8 mouse cellular contexts compared by ENCODE assay signal in the genomic region with DNA sequence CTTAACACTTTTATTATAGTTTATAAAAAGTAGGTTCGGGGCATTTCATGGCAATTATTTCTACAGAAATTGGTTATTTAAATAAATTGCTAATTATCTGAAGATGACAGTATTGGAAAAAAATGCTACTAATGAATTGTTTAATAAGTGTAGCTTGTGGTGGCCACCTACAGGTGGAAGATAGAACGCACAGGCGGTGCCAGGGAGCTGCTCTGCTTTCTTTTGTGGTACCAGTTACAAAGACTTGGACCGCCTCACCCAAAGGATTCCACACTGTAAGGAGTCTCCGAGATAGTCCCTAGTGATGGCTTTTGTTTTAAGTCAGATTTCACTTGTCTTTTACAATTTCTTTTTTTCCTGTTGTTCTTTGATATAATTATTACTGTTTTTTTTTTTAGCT.
DNase-seq lines count a peak whose midpoint lies in the region; ATAC-seq and TF ChIP-seq lines count a peak whose summit lies in the region.

No protein-coding gene starts in this region.

- intact Hi-C loops in gastrocnemius, adult 2 months (cut with DNase I), result no loop called here
- intact Hi-C loops in gastrocnemius, postnatal 14 days (cut with DNase I; ENCODE audit: low total_unique reads), result no loop called here

- no peaks in the 10 kb centered on the region for H3K36me3 ChIP-seq in midbrain, embryonic 13.5 days
- H3K36me3 ChIP-seq in midbrain, embryonic 10.5 days, result no peaks in the 10 kb centered on the region
- H3K36me3 ChIP-seq in hindbrain, postnatal 0 days (ENCODE audit: insufficient read depth, low read length), result no peaks in the 10 kb centered on the region
- no peaks in the 10 kb centered on the region for H3K36me3 ChIP-seq in intestine, embryonic 16.5 days (ENCODE audit: control insufficient read depth, insufficient read depth, low read length)

- no peak overlapping the region for H3K4me3 ChIP-seq in gastrocnemius, adult 2 months
- no peak overlapping the region for H3K4me3 ChIP-seq in midbrain, embryonic 13.5 days (replicated peaks)
- H3K4me3 ChIP-seq in midbrain, embryonic 10.5 days, result no peak overlapping the region
- no peak overlapping the region for H3K4me3 ChIP-seq in hindbrain, postnatal 0 days (ENCODE audit: low read length)
- H3K4me3 ChIP-seq in intestine, embryonic 16.5 days (ENCODE audit: low read length), result no peak overlapping the region

- no peak overlapping the region for H3K27ac ChIP-seq in gastrocnemius, adult 2 months
- no peak overlapping the region for H3K27ac ChIP-seq in midbrain, embryonic 13.5 days
- H3K27ac ChIP-seq in midbrain, embryonic 10.5 days (replicated peaks), result no peak overlapping the region
- no peak overlapping the region for H3K27ac ChIP-seq in hindbrain, postnatal 0 days
- H3K27ac ChIP-seq in intestine, embryonic 16.5 days (ENCODE audit: low read length), result no peak overlapping the region

- 39% methylated on average over 5 of the region's 5 CpGs for WGBS in midbrain, embryonic 13.5 days
- 50% methylated on average over 5 of the region's 5 CpGs for WGBS in midbrain, embryonic 10.5 days
- WGBS in hindbrain, postnatal 0 days, result 41% methylated on average over 5 of the region's 5 CpGs
- WGBS in intestine, embryonic 16.5 days, result 51% methylated on average over 5 of the region's 5 CpGs

- H3K9me3 ChIP-seq in midbrain, embryonic 13.5 days, result no peaks in the 10 kb centered on the region
- no peaks in the 10 kb centered on the region for H3K9me3 ChIP-seq in midbrain, embryonic 10.5 days (replicated peaks)
- H3K9me3 ChIP-seq in hindbrain, postnatal 0 days (ENCODE audit: low read length), result no peaks in the 10 kb centered on the region
- H3K9me3 ChIP-seq in intestine, embryonic 16.5 days (ENCODE audit: control insufficient read depth, low read length), result no peaks in the 10 kb centered on the region

- ATAC-seq in midbrain, embryonic 13.5 days, result peak; percentile 60; the same call in 1 of the 2 replicates
- ATAC-seq in hindbrain, postnatal 0 days, result 0 out of 2 replicates have a peak, but pooled peaks have one; percentile 53
- no peak for ATAC-seq in intestine, embryonic 16.5 days

- H3K9ac ChIP-seq in midbrain, embryonic 13.5 days (replicated peaks), result no peak overlapping the region
- no peak overlapping the region for H3K9ac ChIP-seq in hindbrain, postnatal 0 days (replicated peaks; ENCODE audit: low read length)
- no peak overlapping the region for H3K9ac ChIP-seq in intestine, embryonic 16.5 days (ENCODE audit: low read depth, low read length)

- no peaks in the 10 kb centered on the region for H3K27me3 ChIP-seq in midbrain, embryonic 13.5 days
- no peaks in the 10 kb centered on the region for H3K27me3 ChIP-seq in midbrain, embryonic 10.5 days (ENCODE audit: low read depth, poor library complexity, severe bottlenecking)
- H3K27me3 ChIP-seq in hindbrain, postnatal 0 days (ENCODE audit: insufficient read depth, low read length), result no peaks in the 10 kb centered on the region
- H3K27me3 ChIP-seq in intestine, embryonic 16.5 days (replicated peaks; ENCODE audit: control insufficient read depth, insufficient read depth, low read length), result no peaks in the 10 kb centered on the region

- H3K4me1 ChIP-seq in midbrain, embryonic 13.5 days (replicated peaks), result no peaks in the 10 kb centered on the region
- no peaks in the 10 kb centered on the region for H3K4me1 ChIP-seq in midbrain, embryonic 10.5 days
- no peaks in the 10 kb centered on the region for H3K4me1 ChIP-seq in hindbrain, postnatal 0 days (ENCODE audit: insufficient read depth, low read length)
- H3K4me1 ChIP-seq in intestine, embryonic 16.5 days (ENCODE audit: control insufficient read depth, insufficient read depth, low read length), result no peaks in the 10 kb centered on the region

- no peak for DNase-seq in gastrocnemius, adult 2 months
- DNase-seq in gastrocnemius, postnatal 14 days, result no peak
- no peak for DNase-seq in midbrain, embryonic 10.5 days (ENCODE audit: low spot score)
- peak; percentile 69 for DNase-seq in hindbrain, postnatal 0 days (ENCODE audit: low spot score)
- DNase-seq in right cerebral cortex, postnatal 4 days, result peak; percentile 31
- DNase-seq in gastrocnemius, postnatal 4 days (ENCODE audit: low spot score in 2 of 2), result no peak

- H3K4me2 ChIP-seq in midbrain, embryonic 13.5 days (replicated peaks), result no peak overlapping the region
- H3K4me2 ChIP-seq in hindbrain, postnatal 0 days (ENCODE audit: low read depth, low read length), result no peak overlapping the region
- no peak overlapping the region for H3K4me2 ChIP-seq in intestine, embryonic 16.5 days (ENCODE audit: low read depth, low read length)

- TF ChIP-seq CTCF in gastrocnemius, adult 2 months (IDR thresholded peaks at IDR 0.05), result peak; percentile 31
- peak; percentile 67 for TF ChIP-seq CTCF in hindbrain, postnatal 0 days (IDR thresholded peaks at IDR 0.05; ENCODE audit: low read depth)

Comparison
In these comparisons a context has a peak if more than half of its experiments do, and no peak if none do; other contexts are left out.
1. DNase-seq: peak in hindbrain, postnatal 0 days (single experiment) and right cerebral cortex, postnatal 4 days (single experiment); none in gastrocnemius, adult 2 months (single experiment), gastrocnemius, postnatal 14 days (single experiment), midbrain, embryonic 10.5 days (single experiment) and gastrocnemius, postnatal 4 days (0 of 2).